Mouse (Mus musculus): ENCODE results near the gene Zfp276.

DNA sequence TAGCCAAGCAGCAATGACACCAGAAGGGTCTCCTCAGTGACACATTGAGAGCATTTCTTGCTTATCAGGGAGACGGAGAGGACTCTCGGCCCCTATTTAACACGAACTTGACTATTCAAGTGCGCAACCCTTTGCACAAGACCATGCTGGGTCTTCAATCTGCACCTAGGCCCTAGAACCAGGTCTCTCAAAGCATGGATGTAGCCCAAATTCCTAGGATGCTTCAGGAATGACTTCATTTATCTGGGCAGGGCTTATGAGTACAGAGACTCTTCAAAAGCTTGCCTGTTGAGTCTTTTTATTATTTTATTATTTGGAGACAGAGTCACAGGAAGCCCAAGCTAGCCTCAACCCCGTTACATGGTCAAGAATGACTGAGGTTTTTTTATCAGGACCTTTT is 30.5 kb downstream of the Zfp276 start:
- TF ChIP-seq CTCF (IDR thresholded peaks at IDR 0.05; ENCODE audit: low read depth) (no peak), EP300 (IDR thresholded peaks at IDR 0.05; ENCODE audit: low read depth) (no peak)

All from liver, postnatal 0 days (tissue).